Mouse (Mus musculus) spleen, embryonic (tissue): Measurements from ENCODE around the gene Mrap2.

Source experiments
- CTCF ChIA-PET: fragments of 350-600 bp; sonication (Branson Sonifier 250); formaldehyde crosslinking; loops from one replicate; lab custom pipeline; 2022; lab: Charles Lee

The Mrap2 gene

GRCm38 (mm10) chr9:87178534-87178933, 34.4 kb downstream of the Mrap2 start:
- CTCF ChIA-PET = no interaction called here

GRCm38 (mm10) chr9:87182231-87182630, 38.1 kb downstream of the Mrap2 start:
- CTCF ChIA-PET = no interaction called here

- CTCF ChIA-PET = no interaction called here
Observed at GRCm38 (mm10) chr9:87187336-87187735, 43.2 kb downstream of the Mrap2 start.

- CTCF ChIA-PET = interaction anchor here (0.5 kb wide), 1 partner anchor 19 kb away, joined by 6 read pairs; no protein-coding TSS in a partner anchor
Observed at GRCm38 (mm10) chr9:87193721-87194120, 49.6 kb downstream of the Mrap2 start.

- CTCF ChIA-PET = interaction anchor here (0.7 kb wide), 1 partner anchor 1243 kb away, joined by 8 read pairs; no protein-coding TSS in a partner anchor
Observed at GRCm38 (mm10) chr9:87197277-87197676, 53.2 kb downstream of the Mrap2 start.

GRCm38 (mm10) chr9:87198036-87198435, 53.9 kb downstream of the Mrap2 start:
- CTCF ChIA-PET = interaction anchor here (0.7 kb wide), 1 partner anchor 1242 kb away, joined by 8 read pairs; no protein-coding TSS in a partner anchor

GRCm38 (mm10) chr9:87200426-87200825, 56.3 kb downstream of the Mrap2 start:
- CTCF ChIA-PET = no interaction called here

- CTCF ChIA-PET = no interaction called here
Observed at GRCm38 (mm10) chr9:87200919-87201318, 56.8 kb downstream of the Mrap2 start.

- CTCF ChIA-PET = no interaction called here
Observed at GRCm38 (mm10) chr9:87202431-87202830, 58.3 kb downstream of the Mrap2 start.

GRCm38 (mm10) chr9:87210830-87211339, 66.8 kb downstream of the Mrap2 start:
- CTCF ChIA-PET = no interaction called here

- CTCF ChIA-PET = no interaction called here
Observed at GRCm38 (mm10) chr9:87213204-87213603, 69.1 kb downstream of the Mrap2 start.
